ENCODE assay signal across 21 mouse cellular contexts in the genomic region with DNA sequence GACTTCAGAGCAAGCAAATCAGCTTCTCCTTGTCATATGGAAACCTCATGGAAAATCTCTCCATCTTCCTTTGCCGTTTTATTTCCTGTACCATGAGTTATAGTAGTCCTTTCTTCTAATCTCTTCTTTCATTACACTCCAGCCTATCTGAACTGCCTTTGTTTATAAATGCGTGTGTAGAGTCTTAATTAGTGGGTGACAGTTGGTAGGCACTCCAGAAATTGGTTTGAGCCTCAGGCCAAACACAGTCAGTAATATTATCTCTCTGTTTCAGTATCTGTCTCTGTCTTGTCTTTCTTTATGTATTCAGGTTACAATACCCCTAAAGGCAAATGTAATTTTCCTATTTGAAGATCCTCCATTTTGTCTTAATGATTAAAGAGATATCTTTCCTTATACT.
A peak's percentile ranks its signal among the peaks of the same experiment; 100 is the strongest.
DNase-seq lines count a peak whose midpoint lies in the region; ATAC-seq and TF ChIP-seq lines count a peak whose summit lies in the region.
"Had no signal": no experiment of that assay in that cellular context is flagged by ENCODE, and none has a peak within 500 bp of the region (broad histone marks: within the 10 kb centered on the region; RNA-seq: fewer than 3 reads in every experiment).

No protein-coding gene starts in this region.

- H3K27me3 ChIP-seq in hindbrain, embryonic 12.5 days: no peaks in the 10 kb centered on the region
- H3K27me3 ChIP-seq in hindbrain, embryonic 14.5 days (ENCODE audit: control insufficient read depth, insufficient read depth, low read length): no peaks in the 10 kb centered on the region
- H3K27me3 ChIP-seq in neural tube, embryonic 12.5 days (replicated peaks): no peaks in the 10 kb centered on the region
- H3K27me3 ChIP-seq in neural tube, embryonic 15.5 days (replicated peaks): no peaks in the 10 kb centered on the region
- H3K27me3 ChIP-seq in midbrain, postnatal 0 days (ENCODE audit: insufficient read depth, low read length): no peaks in the 10 kb centered on the region
- H3K27me3 ChIP-seq: CH12.LX; embryonic facial prominence, embryonic 12.5 days; heart, embryonic 15.5 days; hindbrain, embryonic 15.5 days had no signal

- H3K9ac ChIP-seq in hindbrain, embryonic 12.5 days: no peak overlapping the region
- H3K9ac ChIP-seq in hindbrain, embryonic 14.5 days: no peak overlapping the region
- no peak overlapping the region for H3K9ac ChIP-seq in neural tube, embryonic 12.5 days
- H3K9ac ChIP-seq in neural tube, embryonic 15.5 days (replicated peaks): no peak overlapping the region
- H3K9ac ChIP-seq in midbrain, postnatal 0 days (replicated peaks; ENCODE audit: low read length, poor library complexity, severe bottlenecking): no peak overlapping the region
- H3K9ac ChIP-seq: embryonic facial prominence, embryonic 12.5 days; heart, embryonic 15.5 days; hindbrain, embryonic 15.5 days had no signal

- WGBS in hindbrain, embryonic 12.5 days: 62% methylated on average over 2 of the region's 2 CpGs
- 43% methylated on average over 2 of the region's 2 CpGs for WGBS in hindbrain, embryonic 14.5 days
- 39% methylated on average over 2 of the region's 2 CpGs for WGBS in neural tube, embryonic 12.5 days
- 25% methylated on average over 2 of the region's 2 CpGs for WGBS in neural tube, embryonic 15.5 days
- 36% methylated on average over 2 of the region's 2 CpGs for WGBS in midbrain, postnatal 0 days

- no peak overlapping the region for H3K4me2 ChIP-seq in hindbrain, embryonic 12.5 days (replicated peaks)
- no peak overlapping the region for H3K4me2 ChIP-seq in hindbrain, embryonic 14.5 days (replicated peaks)
- no peak overlapping the region for H3K4me2 ChIP-seq in neural tube, embryonic 12.5 days (replicated peaks)
- no peak overlapping the region for H3K4me2 ChIP-seq in neural tube, embryonic 15.5 days
- H3K4me2 ChIP-seq in midbrain, postnatal 0 days (ENCODE audit: low read depth, low read length, poor library complexity, severe bottlenecking): no peak overlapping the region
- H3K4me2 ChIP-seq: embryonic facial prominence, embryonic 12.5 days; heart, embryonic 11.5 days; heart, embryonic 15.5 days; hindbrain, embryonic 15.5 days had no signal

- no peak overlapping the region for H3K27ac ChIP-seq in hindbrain, embryonic 12.5 days
- H3K27ac ChIP-seq in hindbrain, embryonic 14.5 days: no peak overlapping the region
- no peak overlapping the region for H3K27ac ChIP-seq in neural tube, embryonic 12.5 days
- no peak overlapping the region for H3K27ac ChIP-seq in neural tube, embryonic 15.5 days (replicated peaks)
- H3K27ac ChIP-seq in midbrain, postnatal 0 days (ENCODE audit: low read depth, low read length): no peak overlapping the region
- H3K27ac ChIP-seq: embryonic facial prominence, embryonic 12.5 days; heart, adult 2 months; heart, embryonic 15.5 days; hindbrain, embryonic 15.5 days had no signal

- no peak for DNase-seq in hindbrain, embryonic 14.5 days (ENCODE audit: low spot score)
- DNase-seq in brain, embryonic 14.5 days (ENCODE audit: low read depth): peak; percentile 61
- DNase-seq in midbrain, postnatal 0 days (ENCODE audit: low spot score): peak; percentile 5
- DNase-seq in adrenal gland, postnatal 36 days: no peak
- DNase-seq: adrenal gland, postnatal 14 days; cerebellum, adult 11 months; cerebellum, adult 8-10 months; cerebellum, postnatal 25 days; gastrocnemius, postnatal 14 days; heart, adult 2 months; heart, postnatal 14 days had no signal

- H3K4me1 ChIP-seq in hindbrain, embryonic 12.5 days: no peaks in the 10 kb centered on the region
- peaks cover 3% of the 10 kb centered on the region; the same call in 1 of the 2 replicates for H3K4me1 ChIP-seq in hindbrain, embryonic 14.5 days (replicated peaks; ENCODE audit: control insufficient read depth, insufficient read depth, low read length)
- H3K4me1 ChIP-seq in neural tube, embryonic 12.5 days: no peaks in the 10 kb centered on the region
- no peaks in the 10 kb centered on the region for H3K4me1 ChIP-seq in neural tube, embryonic 15.5 days
- no peaks in the 10 kb centered on the region for H3K4me1 ChIP-seq in midbrain, postnatal 0 days (ENCODE audit: insufficient read depth, low read length)
- H3K4me1 ChIP-seq: embryonic facial prominence, embryonic 12.5 days; heart, embryonic 15.5 days; hindbrain, embryonic 15.5 days had no signal

- no peaks in the 10 kb centered on the region for H3K36me3 ChIP-seq in hindbrain, embryonic 12.5 days
- no peaks in the 10 kb centered on the region for H3K36me3 ChIP-seq in hindbrain, embryonic 14.5 days (replicated peaks; ENCODE audit: control insufficient read depth, insufficient read depth)
- H3K36me3 ChIP-seq in neural tube, embryonic 12.5 days: no peaks in the 10 kb centered on the region
- H3K36me3 ChIP-seq in neural tube, embryonic 15.5 days: no peaks in the 10 kb centered on the region
- H3K36me3 ChIP-seq in midbrain, postnatal 0 days (ENCODE audit: insufficient read depth, low read length): no peaks in the 10 kb centered on the region
- H3K36me3 ChIP-seq: embryonic facial prominence, embryonic 12.5 days; heart, embryonic 15.5 days; hindbrain, embryonic 15.5 days had no signal

- H3K4me3 ChIP-seq in hindbrain, embryonic 12.5 days: no peak overlapping the region
- H3K4me3 ChIP-seq in hindbrain, embryonic 14.5 days (replicated peaks; ENCODE audit: low read length): no peak overlapping the region
- no peak overlapping the region for H3K4me3 ChIP-seq in neural tube, embryonic 12.5 days
- H3K4me3 ChIP-seq in neural tube, embryonic 15.5 days (replicated peaks): no peak overlapping the region
- H3K4me3 ChIP-seq in midbrain, postnatal 0 days (ENCODE audit: low read depth, low read length): no peak overlapping the region
- H3K4me3 ChIP-seq: embryonic facial prominence, embryonic 12.5 days; heart, adult 2 months; heart, embryonic 15.5 days; hindbrain, embryonic 15.5 days had no signal

- no peak for TF ChIP-seq POLR2A in brain, embryonic 14.5 days (IDR thresholded peaks at IDR 0.05; ENCODE audit: borderline replicate concordance, extremely low read depth, insufficient read depth, insufficient read length, poor library complexity, severe bottlenecking)

- H3K9me3 ChIP-seq in hindbrain, embryonic 12.5 days (replicated peaks): no peaks in the 10 kb centered on the region
- no peaks in the 10 kb centered on the region for H3K9me3 ChIP-seq in hindbrain, embryonic 14.5 days (ENCODE audit: control insufficient read depth, low read length)
- no peaks in the 10 kb centered on the region for H3K9me3 ChIP-seq in neural tube, embryonic 12.5 days
- no peaks in the 10 kb centered on the region for H3K9me3 ChIP-seq in neural tube, embryonic 15.5 days (replicated peaks)
- no peaks in the 10 kb centered on the region for H3K9me3 ChIP-seq in midbrain, postnatal 0 days (ENCODE audit: low read length)
- H3K9me3 ChIP-seq: embryonic facial prominence, embryonic 12.5 days; heart, embryonic 15.5 days; hindbrain, embryonic 15.5 days had no signal

- no peak for TF ChIP-seq CTCF in brain, embryonic 14.5 days (IDR thresholded peaks at IDR 0.05; ENCODE audit: borderline replicate concordance, extremely low read depth, insufficient read depth, insufficient read length)
- TF ChIP-seq CTCF in midbrain, postnatal 0 days (IDR thresholded peaks at IDR 0.05): no peak

- ATAC-seq in hindbrain, embryonic 12.5 days (ENCODE audit: low FRiP score): peak; percentile 58
- ATAC-seq in hindbrain, embryonic 14.5 days (ENCODE audit: low FRiP score): no peak
- ATAC-seq in neural tube, embryonic 12.5 days (ENCODE audit: low FRiP score, low read depth): peak; percentile 64; the same call in 1 of the 2 replicates
- no peak for ATAC-seq in neural tube, embryonic 15.5 days (ENCODE audit: low FRiP score)
- ATAC-seq in midbrain, postnatal 0 days (ENCODE audit: low FRiP score): no peak
- ATAC-seq: activated CD4-positive, CD25-positive, alpha-beta regulatory T cell, adult 4 months; Patski had no signal

Comparison
In these comparisons a context has a peak if more than half of its experiments do, and no peak if none do; other contexts are left out.
1. ATAC-seq: peak in hindbrain, embryonic 12.5 days (single experiment) and neural tube, embryonic 12.5 days (single experiment); none in hindbrain, embryonic 14.5 days (single experiment), neural tube, embryonic 15.5 days (single experiment) and midbrain, postnatal 0 days (single experiment).
2. DNase-seq: peak in brain, embryonic 14.5 days (single experiment) and midbrain, postnatal 0 days (single experiment); none in hindbrain, embryonic 14.5 days (single experiment) and adrenal gland, postnatal 36 days (0 of 2).